Mouse (Mus musculus) MEL (cell line): ENCODE measurements at regions not wholly inside any gene's neighbourhood (a gene's known extent, or its start where the extent isn't known, plus 50 kb on each side); places are given as distances from the start of the nearest gene placed in this dataset.

Experiments used
- DNase-seq: peaks from one replicate; pipeline ENCODE4 v3.0.0; 2011; ENCODE audit warnings: low read depth, low spot score
- H3K27ac ChIP-seq: 2 replicates; pipeline ENCODE4 v1.5.1; 2012; ENCODE audit warnings: low read depth, mild to moderate bottlenecking, control low read depth, low read length, moderate library complexity; ENCODE audit not compliant: control insufficient read depth
- H3K27me3 ChIP-seq, 2 experiments: fragments of 150-350 bp in 1 of 2; sonication (generic) in 1 of 2; 2 replicates each; pipeline ENCODE4 v1.6.1; 2012; ENCODE audit warnings: low read length in 2 of 2, mild to moderate bottlenecking in 2 of 2, improper control_type of control experiment in 1 of 2, moderate library complexity in 1 of 2; ENCODE audit not compliant: insufficient read depth in 2 of 2, control insufficient read depth in 1 of 2
- H3K36me3 ChIP-seq, 2 experiments: 2 replicates each; pipeline ENCODE4 v1.6.1; 2012 to 2014; ENCODE audit warnings: low read length in 2 of 2, improper control_type of control experiment in 1 of 2, inconsistent platforms in 1 of 2, mild to moderate bottlenecking in 1 of 2; ENCODE audit not compliant: insufficient read depth in 2 of 2, control insufficient read depth in 1 of 2
- H3K4me1 ChIP-seq, 2 experiments: fragments of 150-350 bp in 1 of 2; sonication (generic) in 1 of 2; 2 replicates each; pipeline ENCODE4 v1.6.1; 2012; ENCODE audit warnings: low read length in 2 of 2, improper control_type of control experiment in 1 of 2, mild to moderate bottlenecking in 1 of 2; ENCODE audit not compliant: insufficient read depth in 2 of 2, control insufficient read depth in 1 of 2
- H3K4me3 ChIP-seq, 2 experiments: fragments of 150-350 bp in 1 of 2; sonication (generic) in 1 of 2; 2 replicates each; pipeline ENCODE4 v1.5.1; 2012; ENCODE audit warnings: low read depth in 2 of 2, low read length in 2 of 2, mild to moderate bottlenecking in 2 of 2, moderate library complexity in 2 of 2, control low read depth in 1 of 2, improper control_type of control experiment in 1 of 2; ENCODE audit not compliant: control insufficient read depth in 1 of 2, insufficient read depth in 1 of 2
- H3K79me2 ChIP-seq: 2 replicates; pipeline ENCODE4 v1.6.1; 2012; ENCODE audit warnings: mild to moderate bottlenecking, low read length, moderate library complexity; ENCODE audit not compliant: control insufficient read depth, poor library complexity, insufficient read depth
- H3K9ac ChIP-seq: 2 replicates; pipeline ENCODE4 v1.6.1; 2012; ENCODE audit warnings: low read depth, mild to moderate bottlenecking, control low read depth, low read length, moderate library complexity; ENCODE audit not compliant: control insufficient read depth, poor library complexity, severe bottlenecking
- H3K9me3 ChIP-seq: fragments of 150-350 bp; sonication (generic); replicated peaks from 2 replicates; pipeline ENCODE4 v1.6.1; 2012; ENCODE audit warnings: mild to moderate bottlenecking, low read length, improper control_type of control experiment, moderate library complexity; ENCODE audit not compliant: insufficient read depth
- E2F4 ChIP-seq: IDR thresholded peaks from 2 replicates; pipeline ENCODE4 v1.6.1; 2011; ENCODE audit warnings: low read depth, low read length, improper control_type of control experiment, borderline replicate concordance
- ELF1 ChIP-seq: IDR thresholded peaks from 2 replicates; pipeline ENCODE4 v1.6.1; 2014; ENCODE audit warnings: low read depth, mild to moderate bottlenecking, inconsistent platforms, low read length, improper control_type of control experiment, moderate library complexity
- EP300 ChIP-seq, 2 experiments: IDR thresholded peaks; 2 replicates each; pipeline ENCODE4 v1.6.1; 2011; ENCODE audit warnings: improper control_type of control experiment in 2 of 2, low read length in 2 of 2, low read depth in 1 of 2, mild to moderate bottlenecking in 1 of 2
- ETS1 ChIP-seq: IDR thresholded peaks from 2 replicates; pipeline ENCODE4 v1.6.1; 2012; ENCODE audit warnings: low read depth, mild to moderate bottlenecking, inconsistent platforms, low read length, improper control_type of control experiment, moderate library complexity
- HCFC1 ChIP-seq: IDR thresholded peaks from 2 replicates; pipeline ENCODE4 v1.6.1; 2012; ENCODE audit warnings: low read depth, mild to moderate bottlenecking, inconsistent platforms, low read length, improper control_type of control experiment, moderate library complexity
- JUND ChIP-seq: IDR thresholded peaks from 2 replicates; pipeline ENCODE4 v1.6.1; 2011; ENCODE audit warnings: low read depth, mild to moderate bottlenecking, improper control_type of control experiment, low read length
- KAT2A ChIP-seq: conservative IDR thresholded peaks from 2 replicates; pipeline ENCODE4 v1.6.1; 2012; ENCODE audit warnings: low read depth, low read length, improper control_type of control experiment, inconsistent platforms
- MAFK ChIP-seq: IDR thresholded peaks from 2 replicates; pipeline ENCODE4 v1.6.1; 2011; ENCODE audit warnings: low read depth, mild to moderate bottlenecking, low read length, improper control_type of control experiment, borderline replicate concordance
- MEF2A ChIP-seq: IDR thresholded peaks from 2 replicates; pipeline ENCODE4 v1.6.1; 2014; ENCODE audit warnings: low read depth, mild to moderate bottlenecking, inconsistent platforms, low read length, improper control_type of control experiment; ENCODE audit not compliant: poor library complexity, insufficient replicate concordance, severe bottlenecking; ENCODE audit errors: extremely low read depth
- MXI1 ChIP-seq: IDR thresholded peaks from 2 replicates; pipeline ENCODE4 v1.6.1; 2011; ENCODE audit warnings: mild to moderate bottlenecking, low read depth, low read length, improper control_type of control experiment
- MYB ChIP-seq: IDR thresholded peaks from 2 replicates; pipeline ENCODE4 v1.6.1; 2011; ENCODE audit warnings: mild to moderate bottlenecking, low read depth, low read length, improper control_type of control experiment
- NELFE ChIP-seq: IDR thresholded peaks from 2 replicates; pipeline ENCODE4 v1.6.1; 2011; ENCODE audit warnings: low read depth, low read length, improper control_type of control experiment
- POLR2AphosphoS2 ChIP-seq: IDR thresholded peaks from 2 replicates; pipeline ENCODE4 v1.6.1; 2011; ENCODE audit warnings: low read length, improper control_type of control experiment
- POLR2AphosphoS5 ChIP-seq: IDR thresholded peaks from 2 replicates; pipeline ENCODE4 v1.6.1; 2012; ENCODE audit warnings: low read depth, borderline replicate concordance, mild to moderate bottlenecking, inconsistent platforms, low read length, moderate library complexity, mixed read lengths
- RCOR1 ChIP-seq: IDR thresholded peaks from 2 replicates; pipeline ENCODE4 v1.6.1; 2012; ENCODE audit warnings: low read depth, mild to moderate bottlenecking, inconsistent platforms, low read length, improper control_type of control experiment
- SIN3A ChIP-seq: IDR thresholded peaks from 2 replicates; pipeline ENCODE4 v1.6.1; 2012; ENCODE audit warnings: low read length, improper control_type of control experiment, inconsistent platforms
- SMC3 ChIP-seq: IDR thresholded peaks from 2 replicates; pipeline ENCODE4 v1.6.1; 2011; ENCODE audit warnings: low read depth, low read length, improper control_type of control experiment
- TAL1 ChIP-seq: IDR thresholded peaks from 2 replicates; pipeline ENCODE4 v1.6.1; 2012; ENCODE audit warnings: mild to moderate bottlenecking, inconsistent platforms, low read length, moderate library complexity, mixed read lengths
- TCF12 ChIP-seq: IDR thresholded peaks from 2 replicates; pipeline ENCODE4 v1.6.1; 2014; ENCODE audit warnings: low read depth, mild to moderate bottlenecking, inconsistent platforms, low read length, improper control_type of control experiment, moderate library complexity
- ZC3H11A ChIP-seq: IDR thresholded peaks from 2 replicates; pipeline ENCODE4 v1.6.1; 2012; ENCODE audit warnings: low read depth, mild to moderate bottlenecking, inconsistent platforms, low read length, improper control_type of control experiment
- ZKSCAN1 ChIP-seq: IDR thresholded peaks from 2 replicates; pipeline ENCODE4 v1.6.1; 2012; ENCODE audit warnings: low read depth, mild to moderate bottlenecking, inconsistent platforms, low read length, improper control_type of control experiment, moderate library complexity

- no peaks in the 10 kb centered on the region for H3K79me2 ChIP-seq
- no peak for TF ChIP-seq TCF12
- TF ChIP-seq, all 39 proteins: peak for 0
- H3K36me3 ChIP-seq: no peaks in the 10 kb centered on the region
- H3K27ac ChIP-seq: no peak overlapping the region
- no peak for DNase-seq
- H3K27me3 ChIP-seq: no peaks in the 10 kb centered on the region
- H3K9ac ChIP-seq: no peak overlapping the region
- H3K4me3 ChIP-seq: no peak overlapping the region
- H3K9me3 ChIP-seq: no peaks in the 10 kb centered on the region
- no peaks in the 10 kb centered on the region for H3K4me1 ChIP-seq
These were observed 112.9 kb upstream of the Sall1 start for GRCm38 (mm10) chr8:89156909-89157308.

GRCm38 (mm10) chr8:89153605-89154004 is 109.6 kb upstream of the Sall1 start:
- Histone ChIP-seq H3K4me1 (no peaks in the 10 kb centered on the region), H3K79me2 (no peaks in the 10 kb centered on the region), H3K4me3 (no peak overlapping the region), H3K27ac (no peak overlapping the region)
- TF ChIP-seq ELF1: no peak
- TF ChIP-seq SMC3: no peak
- TF ChIP-seq HCFC1: no peak
- TF ChIP-seq, all 39 proteins: peak for 0
- Histone ChIP-seq H3K27me3 (no peaks in the 10 kb centered on the region), H3K36me3 (no peaks in the 10 kb centered on the region), H3K9ac (no peak overlapping the region), H3K9me3 (no peaks in the 10 kb centered on the region)
- DNase-seq: no peak

GRCm38 (mm10) chr8:89152867-89153595 is 109.1 kb upstream of the Sall1 start:
- no peaks in the 10 kb centered on the region for H3K27me3 ChIP-seq
- DNase-seq: no peak
- H3K4me1 ChIP-seq: no peaks in the 10 kb centered on the region
- H3K9ac ChIP-seq: no peak overlapping the region
- no peak overlapping the region for H3K27ac ChIP-seq
- H3K9me3 ChIP-seq: no peaks in the 10 kb centered on the region
- no peak for TF ChIP-seq EP300 (IDR thresholded peaks at IDR 0.05; ENCODE audit: low read depth in 1 of 2, low read length in 2 of 2)
- no peak for TF ChIP-seq MAFK
- TF ChIP-seq ETS1: no peak
- TF ChIP-seq HCFC1: no peak
- no peak for TF ChIP-seq POLR2AphosphoS5
- no peaks in the 10 kb centered on the region for H3K79me2 ChIP-seq
- H3K4me3 ChIP-seq: no peak overlapping the region
- no peaks in the 10 kb centered on the region for H3K36me3 ChIP-seq

GRCm38 (mm10) chr8:89152331-89152730 is 108.4 kb upstream of the Sall1 start:
- Histone ChIP-seq H3K4me3 (no peak overlapping the region), H3K4me1 (no peaks in the 10 kb centered on the region), H3K9ac (no peak overlapping the region), H3K79me2 (no peaks in the 10 kb centered on the region), H3K27me3 (no peaks in the 10 kb centered on the region), H3K9me3 (no peaks in the 10 kb centered on the region), H3K36me3 (no peaks in the 10 kb centered on the region), H3K27ac (no peak overlapping the region)
- DNase-seq: no peak
- TF ChIP-seq SMC3 (no peak), NELFE (no peak), KAT2A (no peak), ZKSCAN1 (no peak), MYB (no peak), ZC3H11A (no peak), POLR2AphosphoS2 (no peak), RCOR1 (no peak), E2F4 (no peak), MEF2A (no peak), SIN3A (no peak), JUND (no peak), TAL1 (no peak), MXI1 (no peak)
